Comparison of ENCODE assay signal across 9 mouse cellular contexts in the genomic region with DNA sequence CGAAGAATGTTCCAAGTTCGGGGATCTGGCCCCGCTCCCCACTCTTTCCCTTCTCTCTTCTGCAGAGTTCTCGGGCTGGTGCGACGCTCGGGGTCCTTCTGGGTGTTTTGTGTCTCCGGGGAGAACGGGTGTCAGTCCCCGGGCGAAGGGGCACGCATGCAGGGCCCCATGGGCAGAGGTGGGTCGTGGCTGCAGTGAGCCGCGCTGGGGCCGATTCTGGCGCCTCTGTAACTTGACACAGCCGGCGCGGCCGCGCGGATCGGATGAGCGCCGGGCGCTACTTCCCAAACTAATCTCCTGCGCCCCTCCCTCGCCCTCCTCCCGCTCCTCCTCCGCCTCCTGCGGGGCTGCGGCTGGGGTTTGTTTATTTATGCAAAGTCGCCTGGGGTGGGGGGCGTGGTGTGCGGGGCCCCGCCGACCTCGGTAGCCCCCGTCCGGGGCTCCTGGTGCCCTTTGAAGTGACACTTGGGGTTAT. TPM values are rescaled to one million over a fixed set of nuclear protein-coding genes. Genes with fewer than 3 reads are reported as not detected.
A peak's percentile ranks its signal among the peaks of the same experiment; 100 is the strongest.
DNase-seq lines count a peak whose midpoint lies in the region; ATAC-seq and TF ChIP-seq lines count a peak whose summit lies in the region.
"Had no signal": no experiment of that assay in that cellular context is flagged by ENCODE, and none has a peak within 500 bp of the region (broad histone marks: within the 10 kb centered on the region; RNA-seq: fewer than 3 reads in every experiment).

Col13a1 (minus strand) TSS at position 243 of the 475 bp plus-strand sequence.

- no peak within 1 kb of the TSS for H3K27ac ChIP-seq in forebrain, embryonic 16.5 days (ENCODE audit: low read length)
- H3K27ac ChIP-seq in midbrain, embryonic 12.5 days (replicated peaks): no peak within 1 kb of the TSS

- TF ChIP-seq CTCF in E14TG2a.4 (conservative IDR thresholded peaks at IDR 0.05; ENCODE audit: low read length): no peak

- no peak for ATAC-seq in forebrain, embryonic 16.5 days
- 0 out of 2 replicates have a peak, but pooled peaks have one; percentile 8 for ATAC-seq in midbrain, embryonic 12.5 days (ENCODE audit: low FRiP score, low read depth)

- no peaks in the 10 kb centered on the region for H3K36me3 ChIP-seq in E14TG2a.4 (ENCODE audit: insufficient read depth, low read length)
- no peaks in the 10 kb centered on the region for H3K36me3 ChIP-seq in forebrain, embryonic 16.5 days (ENCODE audit: control insufficient read depth, insufficient read depth)
- no peaks in the 10 kb centered on the region for H3K36me3 ChIP-seq in midbrain, embryonic 12.5 days

- under 1% methylated on average over 35 of the region's 41 CpGs for WGBS in forebrain, embryonic 16.5 days
- under 1% methylated on average over 36 of the region's 41 CpGs for WGBS in midbrain, embryonic 12.5 days

- DNase-seq in R1 (ENCODE audit: low read depth, low spot score): peak; percentile 81
- peak; percentile 69 for DNase-seq in kidney, postnatal 10 days
- no peak for DNase-seq in frontal cortex, postnatal 14 days (ENCODE audit: low spot score in 2 of 2)
- no peak for DNase-seq in layer of hippocampus, adult 8-10 months (ENCODE audit: low spot score in 2 of 2)
- no peak for DNase-seq in thymus, postnatal 10 days (ENCODE audit: low spot score in 2 of 2)

- peaks cover 59% of the 10 kb centered on the region for H3K4me1 ChIP-seq in E14TG2a.4 (replicated peaks; ENCODE audit: low read depth, low read length)
- peaks cover 17% of the 10 kb centered on the region for H3K4me1 ChIP-seq in forebrain, embryonic 16.5 days (replicated peaks; ENCODE audit: control insufficient read depth, insufficient read depth, low read length)
- peaks cover 21% of the 10 kb centered on the region for H3K4me1 ChIP-seq in midbrain, embryonic 12.5 days

- H3K4me3 ChIP-seq in E14TG2a.4 (replicated peaks; ENCODE audit: low read length): peak within 1 kb of the TSS; percentile 82
- peak within 1 kb of the TSS; percentile 34 for H3K4me3 ChIP-seq in forebrain, embryonic 16.5 days (replicated peaks; ENCODE audit: low read length)
- peak within 1 kb of the TSS; percentile 40 for H3K4me3 ChIP-seq in midbrain, embryonic 12.5 days

- H3K4me2 ChIP-seq in forebrain, embryonic 16.5 days (ENCODE audit: low read length): peak within 1 kb of the TSS; percentile 55
- peak within 1 kb of the TSS; percentile 71 for H3K4me2 ChIP-seq in midbrain, embryonic 12.5 days (replicated peaks)

- peaks cover 18% of the 10 kb centered on the region for H3K9me3 ChIP-seq in E14TG2a.4 (ENCODE audit: low read length)
- H3K9me3 ChIP-seq in forebrain, embryonic 16.5 days (ENCODE audit: control insufficient read depth, low read length): no peaks in the 10 kb centered on the region
- 0 out of 2 replicates have a peak, but pooled peaks cover 3% of the 10 kb centered on the region for H3K9me3 ChIP-seq in midbrain, embryonic 12.5 days

- 0 out of 2 replicates have a peak within 1 kb of the TSS, but pooled peaks have one; percentile 23 for H3K9ac ChIP-seq in forebrain, embryonic 16.5 days (replicated peaks; ENCODE audit: low read depth, low read length)
- peak within 1 kb of the TSS; percentile 45; the same call in 1 of the 2 replicates for H3K9ac ChIP-seq in midbrain, embryonic 12.5 days (replicated peaks)

- H3K27me3 ChIP-seq in E14TG2a.4 (ENCODE audit: insufficient read depth, low read length): peaks cover 95% of the 10 kb centered on the region
- H3K27me3 ChIP-seq in forebrain, embryonic 16.5 days (replicated peaks; ENCODE audit: control insufficient read depth, insufficient read depth, low read length): peaks cover 64% of the 10 kb centered on the region
- H3K27me3 ChIP-seq in midbrain, embryonic 12.5 days: peaks cover 82% of the 10 kb centered on the region

RNA-seq across cellular contexts. Expression of gene Col13a1, which starts in this region (rescaled TPM):
- polyA plus RNA-seq in forebrain, embryonic 16.5 days (2015; fragmentation: Nextera tagmentation; extraction: Ambion mirVana): 0.98 and 1.4 TPM in 2 replicates
- 3.1 and 4.4 TPM in 2 replicates for polyA plus RNA-seq in midbrain, embryonic 12.5 days (2016; fragmentation: Nextera tagmentation; extraction: Ambion mirVana)
- total RNA-seq in layer of hippocampus, adult 8-10 months (2022): 1 to 10 TPM; 1.3 to 2.1 (median 1.7) TPM
- total RNA-seq: neutrophil, adult 5-6 weeks had no signal

Comparison
In these comparisons a context has a peak if more than half of its experiments do, and no peak if none do; other contexts are left out.
1. DNase-seq: peak in R1 (single experiment) and kidney, postnatal 10 days (single experiment); none in frontal cortex, postnatal 14 days (0 of 2), layer of hippocampus, adult 8-10 months (0 of 2) and thymus, postnatal 10 days (0 of 2).
2. Peak in every context shown above with its lines, with median percentiles within 50 percentile points of each other: H3K4me3 ChIP-seq.